Mouse (Mus musculus) bone marrow, adult 2 months (tissue): ENCODE results near the gene Khnyn. TPM values are rescaled to one million over a fixed set of nuclear protein-coding genes. Genes with fewer than 3 reads are reported as not detected.

Experiments used
- H3K27ac ChIP-seq: fragments of 200-500 bp; 2 replicates; pipeline ENCODE4 v1.5.1; 2012; ENCODE audit warnings: low read depth, mild to moderate bottlenecking, control low read depth, inconsistent platforms, low read length; ENCODE audit not compliant: control insufficient read depth, poor library complexity, insufficient read depth
- H3K4me1 ChIP-seq: fragments of 200-500 bp; 2 replicates; pipeline ENCODE4 v1.6.1; 2011; ENCODE audit warnings: low read length; ENCODE audit not compliant: control insufficient read depth, insufficient read depth
- H3K4me3 ChIP-seq: fragments of 200-500 bp; replicated peaks from 2 replicates; pipeline ENCODE3; 2011; ENCODE audit warnings: mild to moderate bottlenecking, low read depth, low read length, control low read depth; ENCODE audit not compliant: control insufficient read depth
- CTCF ChIP-seq: fragments of 200-500 bp; IDR thresholded peaks from 2 replicates; pipeline ENCODE4 v1.5.1; 2011; ENCODE audit warnings: low read length, control low read depth; ENCODE audit not compliant: control insufficient read depth, insufficient read depth
- POLR2A ChIP-seq: fragments of 200-500 bp; IDR thresholded peaks from 2 replicates; pipeline ENCODE4 v1.6.1; 2011; ENCODE audit warnings: low read depth, mild to moderate bottlenecking, control low read depth, low read length, borderline replicate concordance; ENCODE audit not compliant: control insufficient read depth
- WGBS: fragments of 180-500 bp; shearing (Covaris S2); methylation state at CpG from one replicate; pipeline ENCODE4 v1.1.7; 2018; 5-methylcytosine and 5-hydroxymethylcytosine counted together
- polyA plus RNA-seq: library from polyadenylated mRNA; stranded (reverse); fragments of >200 nt; gene quantifications from 2 replicates; pipeline ENCODE4 v1.2.4, GENCODE M21; 2011; ENCODE audit warnings: low replicate concordance; ENCODE audit not compliant: missing spikeins, insufficient read depth, insufficient read length

Gene Khnyn
- polyA plus RNA-seq, 1 experiment: 28.3 TPM

DNA sequence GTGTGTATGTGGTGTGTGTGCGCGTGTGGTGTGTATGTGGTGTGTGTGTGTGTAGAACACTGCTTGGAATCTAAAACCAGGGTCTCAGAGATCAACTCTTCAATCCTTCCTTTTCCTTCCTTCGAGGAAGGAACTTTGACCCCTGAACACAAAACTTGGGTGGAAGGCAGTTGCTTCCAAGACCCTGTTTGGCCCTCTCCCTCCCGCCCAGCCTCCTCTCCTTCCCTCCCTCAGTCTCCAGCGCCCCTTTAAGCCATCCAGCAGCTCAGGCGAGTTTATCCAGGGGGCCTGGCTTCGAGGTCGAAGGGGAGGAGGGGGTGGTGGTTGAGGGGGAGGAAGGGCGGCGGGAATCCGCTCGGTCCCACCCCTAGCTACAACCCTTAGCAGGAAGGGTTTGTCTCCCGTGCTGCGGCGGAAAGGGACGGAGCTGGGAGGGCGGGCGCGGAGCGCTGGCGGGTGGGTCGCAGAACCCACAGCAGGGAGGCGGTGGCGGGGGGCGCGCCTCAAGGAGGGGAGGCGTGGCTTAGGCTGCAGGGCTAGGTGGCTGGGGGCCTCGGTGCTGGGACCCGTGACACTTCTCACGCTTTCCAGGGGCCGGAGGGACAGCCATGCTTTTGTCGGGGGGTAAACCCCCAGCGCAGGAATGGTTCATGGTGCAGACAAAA lies 31.0 kb upstream of the Khnyn start, which contains the start of gene Nynrin:
Nynrin (plus strand) TSS at position 390 of the 665 bp plus-strand sequence.
- TF ChIP-seq POLR2A: peak; percentile 14; the same call in 1 of the 2 replicates
- TF ChIP-seq CTCF: no peak
- Histone ChIP-seq H3K4me3 (peak within 1 kb of the TSS; percentile 58), H3K4me1 (peaks cover 1% of the 10 kb centered on the region; the same call in 1 of the 2 replicates), H3K27ac (no peak within 1 kb of the TSS; the same call in 1 of the 2 replicates)
- 7% methylated on average over 32 of the region's 33 CpGs for WGBS

DNA sequence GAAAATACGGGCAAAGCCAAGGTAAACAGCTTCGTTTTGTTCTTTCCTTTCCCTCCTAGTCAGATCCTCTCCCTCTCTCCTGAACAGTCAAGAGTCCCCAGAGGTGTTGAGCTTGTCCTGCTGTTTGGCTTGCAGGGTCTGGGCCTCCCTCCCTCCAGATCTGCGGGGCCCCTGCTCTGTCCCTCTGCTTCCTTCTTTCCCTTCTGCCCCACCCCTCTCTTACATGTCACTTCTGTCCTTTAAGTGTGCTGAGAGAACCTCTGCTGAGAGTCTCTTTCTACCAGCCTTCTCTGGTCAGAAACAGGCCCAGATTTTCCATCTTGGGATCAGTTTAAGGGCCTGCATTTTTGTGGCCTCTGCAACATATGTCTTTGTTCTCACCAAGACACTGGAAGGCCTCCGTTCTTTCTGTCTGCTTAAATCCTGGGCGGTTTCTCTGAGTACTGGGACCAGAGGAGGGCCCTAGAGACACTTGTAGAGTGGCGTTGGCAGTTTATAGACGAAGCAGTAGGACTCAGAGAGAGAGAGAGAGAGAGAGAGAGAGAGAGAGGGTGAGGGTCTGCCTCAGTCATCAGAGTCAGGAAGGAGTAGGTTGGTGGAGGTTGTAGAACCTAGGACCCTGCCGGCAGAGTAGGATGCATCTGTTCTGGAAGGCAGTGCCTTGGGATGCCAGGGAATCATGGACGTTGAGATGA lies 30.2 kb upstream of the Khnyn start:
- no peak overlapping the region; the same call in 1 of the 2 replicates for H3K27ac ChIP-seq
- no peak for TF ChIP-seq POLR2A
- TF ChIP-seq CTCF: no peak
- H3K4me3 ChIP-seq: peak overlapping the region; percentile 58
- peaks cover 1% of the 10 kb centered on the region; the same call in 1 of the 2 replicates for H3K4me1 ChIP-seq
- WGBS: 5% methylated on average over 9 of the region's 9 CpGs

DNA sequence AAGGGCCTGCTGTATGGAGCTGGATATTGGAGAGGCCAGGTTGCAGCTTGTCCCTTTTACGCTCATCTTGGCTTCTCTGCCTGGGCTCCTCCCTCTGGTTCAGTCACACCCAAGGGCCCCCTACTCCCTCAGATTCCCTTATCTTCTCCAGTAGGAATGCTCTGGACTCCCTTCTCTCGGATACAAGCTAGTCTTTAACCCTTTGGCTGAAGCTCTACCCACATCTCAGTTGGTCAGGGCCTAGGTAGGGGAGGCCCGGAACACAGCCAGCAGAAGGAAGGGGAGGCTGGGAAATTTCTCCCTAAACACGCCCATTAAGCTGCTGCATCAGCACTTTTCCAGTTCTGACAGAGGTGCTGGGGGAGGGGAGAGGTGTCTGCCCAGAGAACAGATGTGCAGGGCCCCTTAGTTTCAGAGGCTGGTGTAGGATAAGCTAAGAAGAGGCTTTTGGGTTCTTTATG lies 29.6 kb upstream of the Khnyn start:
- TF ChIP-seq POLR2A (no peak), CTCF (no peak)
- Histone ChIP-seq H3K4me1 (peaks cover 1% of the 10 kb centered on the region; the same call in 1 of the 2 replicates), H3K27ac (no peak overlapping the region), H3K4me3 (no peak overlapping the region)
- WGBS: 38% methylated on average over 4 of the region's 4 CpGs

DNA sequence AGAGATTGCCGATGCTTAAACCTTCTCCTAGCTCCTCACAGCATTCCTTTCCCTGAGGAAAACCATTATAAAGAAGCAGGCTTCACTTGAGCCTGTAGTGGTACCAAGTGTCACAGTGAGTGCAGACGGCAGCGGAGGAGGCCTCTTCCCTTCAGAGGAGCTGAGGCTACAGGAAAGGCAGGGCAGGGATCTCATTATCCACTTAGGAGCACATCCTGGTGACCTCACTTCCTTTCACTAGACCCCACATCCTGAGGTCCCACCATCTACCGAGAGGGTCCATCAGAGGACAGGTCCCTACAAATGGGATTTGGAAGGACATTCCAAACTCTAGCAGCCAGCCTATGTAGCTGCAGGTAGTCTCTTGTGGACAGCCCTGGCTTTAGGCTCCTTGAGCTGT lies 27.2 kb upstream of the Khnyn start:
- no peak overlapping the region for H3K27ac ChIP-seq
- H3K4me3 ChIP-seq: no peak overlapping the region
- H3K4me1 ChIP-seq: peaks cover 1% of the 10 kb centered on the region; the same call in 1 of the 2 replicates
- TF ChIP-seq CTCF (no peak), POLR2A (no peak)
- 76% methylated on average over 4 of the region's 4 CpGs for WGBS

DNA sequence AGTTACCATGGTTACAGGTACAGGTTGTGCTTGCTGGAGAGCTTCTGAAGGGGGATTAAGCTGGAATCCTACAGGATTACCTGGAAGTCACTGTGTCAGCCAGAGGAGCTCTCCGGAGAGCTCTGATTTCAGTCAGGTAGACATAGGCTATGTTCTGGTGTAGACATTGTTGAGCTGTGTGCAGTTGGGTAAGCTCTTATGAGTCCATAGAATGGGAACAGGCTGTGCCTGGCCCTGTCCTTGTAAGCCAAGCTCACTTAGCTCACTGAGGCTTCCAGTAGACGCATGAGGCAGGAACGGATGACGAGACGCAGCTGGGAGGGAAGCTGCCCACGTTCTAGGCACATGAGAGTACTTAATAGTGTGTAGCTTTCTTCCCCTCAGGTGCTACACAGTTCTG lies 22.6 kb upstream of the Khnyn start:
- TF ChIP-seq CTCF (no peak), POLR2A (no peak)
- Histone ChIP-seq H3K4me1 (no peaks in the 10 kb centered on the region), H3K27ac (no peak overlapping the region), H3K4me3 (no peak overlapping the region)
- 86% methylated on average over 6 of the region's 6 CpGs for WGBS

DNA sequence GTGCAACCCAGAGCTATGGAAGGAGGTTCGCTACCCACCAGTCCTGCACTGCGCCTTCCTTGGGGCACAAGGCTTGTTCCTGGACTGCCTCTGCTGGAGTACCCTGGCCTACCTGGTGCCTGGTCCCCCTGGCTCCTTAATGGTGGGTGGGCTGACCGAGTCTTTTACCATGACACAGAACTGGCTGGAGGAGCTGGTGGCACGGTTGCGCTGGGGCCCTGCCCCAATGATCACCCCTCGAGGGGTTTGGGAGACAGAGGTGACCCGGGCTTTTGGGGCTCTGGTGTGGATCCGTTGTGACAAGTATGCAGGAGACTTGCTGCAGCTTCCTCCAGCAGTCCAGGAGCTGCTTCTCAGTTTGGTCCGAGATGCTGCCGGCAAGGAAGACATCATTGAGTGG lies 21.8 kb upstream of the Khnyn start:
- TF ChIP-seq POLR2A (no peak), CTCF (no peak)
- WGBS: 87% methylated on average over 10 of the region's 10 CpGs
- Histone ChIP-seq H3K27ac (no peak overlapping the region), H3K4me1 (no peaks in the 10 kb centered on the region), H3K4me3 (no peak overlapping the region)

DNA sequence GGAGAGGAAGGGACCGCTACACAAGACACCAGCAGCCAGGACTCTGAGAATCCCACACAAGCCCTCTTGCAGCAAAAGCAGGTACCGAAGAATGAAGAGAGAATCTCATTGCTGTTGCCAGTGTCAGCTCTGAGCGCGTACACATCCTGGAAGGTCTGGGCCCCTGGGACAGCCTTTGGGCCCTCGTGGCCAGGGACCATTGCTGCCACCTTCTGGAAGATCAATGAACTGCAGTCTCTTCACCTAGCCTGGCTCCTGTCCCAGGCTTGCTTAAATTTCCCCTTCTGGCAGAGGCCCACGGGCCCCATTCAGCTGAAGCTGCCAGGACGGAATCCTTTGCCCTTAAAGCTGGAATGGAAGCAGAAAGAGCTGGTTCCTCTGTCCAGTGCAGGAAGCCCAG lies 21.0 kb upstream of the Khnyn start:
- 34% methylated on average over 7 of the region's 7 CpGs for WGBS
- H3K27ac ChIP-seq: no peak overlapping the region
- H3K4me3 ChIP-seq: no peak overlapping the region
- TF ChIP-seq POLR2A (no peak), CTCF (peak; percentile 83)
- no peaks in the 10 kb centered on the region for H3K4me1 ChIP-seq

DNA sequence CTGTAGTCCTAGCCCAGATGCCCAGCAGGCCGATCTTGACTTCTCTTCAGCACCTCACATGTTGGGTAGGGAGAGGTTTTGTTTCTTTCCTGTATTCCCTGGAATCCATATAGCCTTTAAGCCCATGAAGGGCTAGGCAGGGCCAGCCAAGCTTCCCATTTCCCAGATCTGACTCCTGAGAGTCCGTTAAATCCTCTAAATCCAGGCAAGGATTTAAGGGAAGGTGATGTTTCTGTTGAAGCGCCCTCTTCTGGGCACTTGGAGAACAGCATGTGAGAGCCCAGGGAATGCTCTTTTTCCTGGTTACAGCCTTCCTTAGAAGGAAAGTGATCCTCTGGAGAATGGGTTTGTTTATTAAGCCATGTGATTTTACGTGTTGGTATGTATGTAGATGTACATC lies 17.8 kb upstream of the Khnyn start:
- TF ChIP-seq CTCF (peak; percentile 34), POLR2A (no peak)
- WGBS: 39% methylated on average over 4 of the region's 4 CpGs

More for the DNA sequence above, 17.8 kb upstream of the Khnyn start:
- Histone ChIP-seq H3K4me1 (no peaks in the 10 kb centered on the region), H3K27ac (no peak overlapping the region), H3K4me3 (no peak overlapping the region)
